Mouse (Mus musculus): ENCODE data around the gene Sgip1.

DNA sequence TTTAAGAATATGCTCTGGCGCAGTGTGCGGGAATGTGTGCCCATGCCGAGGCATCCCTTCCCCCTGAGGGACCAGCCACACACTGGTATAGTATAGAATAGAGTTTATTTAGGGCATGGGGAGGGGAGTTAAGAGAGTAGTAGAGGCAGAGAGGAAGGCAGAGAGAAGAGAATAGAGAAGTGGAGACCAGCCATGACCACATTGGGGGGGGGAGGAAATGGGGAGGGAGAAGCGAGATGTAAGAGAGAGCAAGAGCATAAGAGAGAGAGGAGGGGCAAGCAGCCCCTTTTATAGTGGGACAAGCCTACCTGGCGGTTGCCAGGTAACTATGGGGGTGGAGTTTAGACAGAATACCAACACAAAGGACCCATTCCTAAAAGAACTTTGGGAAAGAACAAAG, 218.3 kb downstream of the Sgip1 start:
- TF ChIP-seq CTCF (IDR thresholded peaks at IDR 0.05; ENCODE audit: low read depth) (no peak), EP300 (IDR thresholded peaks at IDR 0.05; ENCODE audit: low read depth) (no peak)

All from heart, postnatal 0 days (tissue).